Mouse (Mus musculus) megakaryocyte, embryonic 14.5 days (primary cell): ENCODE data around the gene Xbp1.

Source experiments
- FLI1 ChIP-seq: IDR thresholded peaks from 2 replicates; pipeline ENCODE4 v1.6.1; 2012; ENCODE audit warnings: low read length, inconsistent platforms, mixed read lengths
- GATA1 ChIP-seq: IDR thresholded peaks from 3 replicates; pipeline ENCODE4 v1.6.1; 2012; ENCODE audit warnings: mixed read lengths, low read length, inconsistent platforms, borderline replicate concordance

- TF ChIP-seq GATA1 (no peak), FLI1 (no peak)
Measured at GRCm38 (mm10) chr11:5575046-5575445, 54.6 kb downstream of the Xbp1 start.
